Comparison of ENCODE assay signal across 8 mouse cellular contexts in the genomic region with DNA sequence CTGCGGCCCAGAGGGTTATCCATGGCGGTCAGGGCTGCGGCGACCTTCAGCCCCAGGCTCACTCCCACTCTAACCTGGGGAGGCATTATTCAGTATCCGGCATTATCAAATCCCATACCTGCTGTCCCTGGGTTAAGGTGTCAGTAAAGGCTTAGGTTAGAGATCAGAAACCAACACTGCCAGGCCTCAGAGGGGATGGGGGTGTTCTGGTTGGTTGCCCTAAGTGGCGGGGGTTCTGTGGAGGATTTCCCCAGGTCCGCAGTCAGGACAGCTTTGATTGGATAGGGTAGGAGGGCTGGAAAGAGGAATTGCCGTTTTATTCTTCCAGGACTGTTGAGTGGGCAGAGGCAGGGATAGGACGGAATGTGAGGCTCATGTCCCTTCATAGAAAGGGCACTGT. TPM values are rescaled to one million over a fixed set of nuclear protein-coding genes. Genes with fewer than 3 reads are reported as not detected.
DNase-seq lines count a peak whose midpoint lies in the region; ATAC-seq and TF ChIP-seq lines count a peak whose summit lies in the region.

No protein-coding gene starts in this region.

- peak overlapping the region; percentile 99 for H3K27ac ChIP-seq in layer of hippocampus, adult 2 months
- H3K27ac ChIP-seq in embryonic facial prominence, embryonic 11.5 days (replicated peaks; ENCODE audit: low read depth, low read length), result peak overlapping the region; percentile 87
- peak overlapping the region; percentile 88 for H3K27ac ChIP-seq in hindbrain, postnatal 0 days
- H3K27ac ChIP-seq in midbrain, postnatal 0 days (ENCODE audit: low read depth, low read length), result peak overlapping the region; percentile 88

- no peaks in the 10 kb centered on the region for H3K9me3 ChIP-seq in embryonic facial prominence, embryonic 11.5 days (replicated peaks; ENCODE audit: control insufficient read depth, low read length)
- H3K9me3 ChIP-seq in hindbrain, postnatal 0 days (ENCODE audit: low read length), result no peaks in the 10 kb centered on the region
- H3K9me3 ChIP-seq in midbrain, postnatal 0 days (ENCODE audit: low read length), result no peaks in the 10 kb centered on the region

- DNase-seq in layer of hippocampus, adult 2 months (ENCODE audit: low spot score in 2 of 2), result no peak
- no peak for DNase-seq in layer of hippocampus, postnatal 14 days (ENCODE audit: low spot score in 2 of 2)
- DNase-seq in embryonic facial prominence, embryonic 11.5 days (ENCODE audit: low spot score), result no peak
- no peak for DNase-seq in hindbrain, postnatal 0 days (ENCODE audit: low spot score)
- no peak for DNase-seq in midbrain, postnatal 0 days (ENCODE audit: low spot score)
- no peak for DNase-seq in adrenal gland, adult (ENCODE audit: inconsistent age in 2 of 2, low spot score in 1 of 2)
- DNase-seq in thymus, postnatal 14 days, result no peak
- DNase-seq in ovary, adult 18-20 months (ENCODE audit: low spot score), result no peak

- H3K9ac ChIP-seq in embryonic facial prominence, embryonic 11.5 days (replicated peaks; ENCODE audit: low read length), result peak overlapping the region; percentile 82
- H3K9ac ChIP-seq in hindbrain, postnatal 0 days (replicated peaks; ENCODE audit: low read length), result peak overlapping the region; percentile 68
- peak overlapping the region; percentile 78 for H3K9ac ChIP-seq in midbrain, postnatal 0 days (replicated peaks; ENCODE audit: low read length, poor library complexity, severe bottlenecking)

- peaks cover 28% of the 10 kb centered on the region for H3K27me3 ChIP-seq in embryonic facial prominence, embryonic 11.5 days (ENCODE audit: control insufficient read depth, insufficient read depth, low read length)
- H3K27me3 ChIP-seq in hindbrain, postnatal 0 days (ENCODE audit: insufficient read depth, low read length), result peaks cover 22% of the 10 kb centered on the region
- H3K27me3 ChIP-seq in midbrain, postnatal 0 days (ENCODE audit: insufficient read depth, low read length), result peaks cover 28% of the 10 kb centered on the region

- ATAC-seq in embryonic facial prominence, embryonic 11.5 days (replicated peaks; ENCODE audit: insufficient number of reproducible peaks, low FRiP score, low TSS enrichment, low read depth), result no peak
- no peak for ATAC-seq in hindbrain, postnatal 0 days
- ATAC-seq in midbrain, postnatal 0 days (ENCODE audit: low FRiP score), result no peak

- H3K4me2 ChIP-seq in embryonic facial prominence, embryonic 11.5 days (ENCODE audit: low read depth, low read length), result peak overlapping the region; percentile 87
- peak overlapping the region; percentile 69 for H3K4me2 ChIP-seq in hindbrain, postnatal 0 days (ENCODE audit: low read depth, low read length)
- H3K4me2 ChIP-seq in midbrain, postnatal 0 days (ENCODE audit: low read depth, low read length, poor library complexity, severe bottlenecking), result peak overlapping the region; percentile 84

- peaks cover 7% of the 10 kb centered on the region for H3K36me3 ChIP-seq in embryonic facial prominence, embryonic 11.5 days (replicated peaks; ENCODE audit: control insufficient read depth, insufficient read depth, low read depth, low read length)
- peaks cover 29% of the 10 kb centered on the region for H3K36me3 ChIP-seq in hindbrain, postnatal 0 days (ENCODE audit: insufficient read depth, low read length)
- H3K36me3 ChIP-seq in midbrain, postnatal 0 days (ENCODE audit: insufficient read depth, low read length), result peaks cover 28% of the 10 kb centered on the region

- H3K4me1 ChIP-seq in embryonic facial prominence, embryonic 11.5 days (ENCODE audit: control insufficient read depth, insufficient read depth, low read length), result peaks cover 4% of the 10 kb centered on the region; the same call in 1 of the 2 replicates
- peaks cover 9% of the 10 kb centered on the region; the same call in 1 of the 2 replicates for H3K4me1 ChIP-seq in hindbrain, postnatal 0 days (ENCODE audit: insufficient read depth, low read length)
- peaks cover 16% of the 10 kb centered on the region for H3K4me1 ChIP-seq in midbrain, postnatal 0 days (ENCODE audit: insufficient read depth, low read length)

- TF ChIP-seq CTCF in layer of hippocampus, adult 2 months (conservative IDR thresholded peaks at IDR 0.05), result no peak
- TF ChIP-seq CTCF in hindbrain, postnatal 0 days (IDR thresholded peaks at IDR 0.05; ENCODE audit: low read depth), result no peak
- TF ChIP-seq CTCF in midbrain, postnatal 0 days (IDR thresholded peaks at IDR 0.05), result no peak

- WGBS in embryonic facial prominence, embryonic 11.5 days, result 48% methylated on average over 9 of the region's 9 CpGs
- 53% methylated on average over 9 of the region's 9 CpGs for WGBS in hindbrain, postnatal 0 days
- 47% methylated on average over 9 of the region's 9 CpGs for WGBS in midbrain, postnatal 0 days

- H3K4me3 ChIP-seq in layer of hippocampus, adult 2 months, result peak overlapping the region; percentile 71
- H3K4me3 ChIP-seq in embryonic facial prominence, embryonic 11.5 days (ENCODE audit: low read depth, low read length), result peak overlapping the region; percentile 51
- H3K4me3 ChIP-seq in hindbrain, postnatal 0 days (ENCODE audit: low read length), result peak overlapping the region; percentile 66
- H3K4me3 ChIP-seq in midbrain, postnatal 0 days (ENCODE audit: low read depth, low read length), result peak overlapping the region; percentile 72

RNA-seq across cellular contexts. Expression of a gene that starts 0.7 kb away (rescaled TPM):
- total RNA-seq in layer of hippocampus, adult 2 months (2021), result 10 to 100 TPM; 28.7 to 33.3 TPM
- total RNA-seq in layer of hippocampus, postnatal 14 days (2021), result 10 to 100 TPM; 28.9 to 29.9 TPM
- polyA plus RNA-seq in embryonic facial prominence, embryonic 11.5 days (2014; fragmentation: Nextera tagmentation; extraction: Ambion mirVana), result 4.8 and 5.2 TPM in 2 replicates
- 28.5 and 52.6 TPM in 2 replicates for total RNA-seq in hindbrain, postnatal 0 days (2014; rRNA removed)
- polyA plus RNA-seq in hindbrain, postnatal 0 days (2015; fragmentation: Nextera tagmentation; extraction: Ambion mirVana), result 22.9 and 24.3 TPM in 2 replicates
- 24.9 and 36.1 TPM in 2 replicates for total RNA-seq in midbrain, postnatal 0 days (2014; rRNA removed)
- 23.1 and 26.5 TPM in 2 replicates for polyA plus RNA-seq in midbrain, postnatal 0 days (2015; fragmentation: Nextera tagmentation; extraction: Ambion mirVana)

RNA-seq across cellular contexts. Expression of a gene that starts 2.5 kb away (rescaled TPM):
- total RNA-seq in layer of hippocampus, adult 2 months (2021), result 1 to 10 TPM; 1.3 TPM
- 1 to 10 TPM; 1.3 to 1.6 TPM for total RNA-seq in layer of hippocampus, postnatal 14 days (2021)
- polyA plus RNA-seq in embryonic facial prominence, embryonic 11.5 days (2014; fragmentation: Nextera tagmentation; extraction: Ambion mirVana), result 1.4 and 2.1 TPM in 2 replicates
- 7.8 and 8.9 TPM in 2 replicates for total RNA-seq in hindbrain, postnatal 0 days (2014; rRNA removed)
- 3.6 and 3.9 TPM in 2 replicates for polyA plus RNA-seq in hindbrain, postnatal 0 days (2015; fragmentation: Nextera tagmentation; extraction: Ambion mirVana)
- total RNA-seq in midbrain, postnatal 0 days (2014; rRNA removed), result 4.6 and 7.0 TPM in 2 replicates
- polyA plus RNA-seq in midbrain, postnatal 0 days (2015; fragmentation: Nextera tagmentation; extraction: Ambion mirVana), result 3.1 and 3.6 TPM in 2 replicates

RNA-seq across cellular contexts. Expression of a gene that starts 4.7 kb away (rescaled TPM):
- total RNA-seq in layer of hippocampus, adult 2 months (2021), result 1 to 10 TPM; 1.9 to 2.9 TPM
- total RNA-seq in layer of hippocampus, postnatal 14 days (2021), result 1 to 10 TPM; 2.7 to 5.3 TPM
- 0.38 and 0.45 TPM in 2 replicates for polyA plus RNA-seq in embryonic facial prominence, embryonic 11.5 days (2014; fragmentation: Nextera tagmentation; extraction: Ambion mirVana)
- total RNA-seq in hindbrain, postnatal 0 days (2014; rRNA removed), result 0.43 and 7.2 TPM in 2 replicates
- 5.4 and 7.0 TPM in 2 replicates for polyA plus RNA-seq in hindbrain, postnatal 0 days (2015; fragmentation: Nextera tagmentation; extraction: Ambion mirVana)
- 2.2 and 10.7 TPM in 2 replicates for total RNA-seq in midbrain, postnatal 0 days (2014; rRNA removed)
- 6.7 and 8.6 TPM in 2 replicates for polyA plus RNA-seq in midbrain, postnatal 0 days (2015; fragmentation: Nextera tagmentation; extraction: Ambion mirVana)

RNA-seq across cellular contexts. Expression of a gene that starts 10.4 kb away (rescaled TPM):
- total RNA-seq in layer of hippocampus, adult 2 months (2021), result under 1 TPM; 0.59 to 0.71 TPM
- under 1 TPM in 1 of 2 experiments, not detected in 1; 0.14 TPM for total RNA-seq in layer of hippocampus, postnatal 14 days (2021)
- not detected in 2 replicates for polyA plus RNA-seq in embryonic facial prominence, embryonic 11.5 days (2014; fragmentation: Nextera tagmentation; extraction: Ambion mirVana)
- total RNA-seq in hindbrain, postnatal 0 days (2014; rRNA removed), result 0.26 and 0.40 TPM in 2 replicates
- 0.04 TPM in 1 of 2 replicates, not detected in the other for polyA plus RNA-seq in hindbrain, postnatal 0 days (2015; fragmentation: Nextera tagmentation; extraction: Ambion mirVana)
- total RNA-seq in midbrain, postnatal 0 days (2014; rRNA removed), result 0.14 and 0.22 TPM in 2 replicates
- polyA plus RNA-seq in midbrain, postnatal 0 days (2015; fragmentation: Nextera tagmentation; extraction: Ambion mirVana), result not detected in 2 replicates

RNA-seq across cellular contexts. Expression of a gene that starts 18.8 kb away (rescaled TPM):
- 100 to 1,000 TPM in 1 of 2 experiments, 10 to 100 TPM in 1; 97.6 to 101 TPM for total RNA-seq in layer of hippocampus, adult 2 months (2021)
- total RNA-seq in layer of hippocampus, postnatal 14 days (2021), result 10 to 100 TPM; 75.5 to 79.0 TPM
- polyA plus RNA-seq in embryonic facial prominence, embryonic 11.5 days (2014; fragmentation: Nextera tagmentation; extraction: Ambion mirVana), result 158 and 171 TPM in 2 replicates
- 79.1 and 106 TPM in 2 replicates for total RNA-seq in hindbrain, postnatal 0 days (2014; rRNA removed)
- 97.1 and 99.1 TPM in 2 replicates for polyA plus RNA-seq in hindbrain, postnatal 0 days (2015; fragmentation: Nextera tagmentation; extraction: Ambion mirVana)
- 87.1 and 88.8 TPM in 2 replicates for total RNA-seq in midbrain, postnatal 0 days (2014; rRNA removed)
- 88.0 and 96.9 TPM in 2 replicates for polyA plus RNA-seq in midbrain, postnatal 0 days (2015; fragmentation: Nextera tagmentation; extraction: Ambion mirVana)
